Mouse (Mus musculus): ENCODE results near the gene Get4.

Gene Get4

GRCm38 (mm10) chr5:139317751-139318504, 65.8 kb downstream of the Get4 start:
- no peak for DNase-seq (ENCODE audit: low read depth, low spot score)
